Mouse (Mus musculus): ENCODE results near the gene Sirpa. TPM values are rescaled to one million over a fixed set of nuclear protein-coding genes. Genes with fewer than 3 reads are reported as not detected.
A peak's percentile ranks its signal among the peaks of the same experiment; 100 is the strongest.

Sirpa gene
- polyA plus RNA-seq, 1 experiment from 2014 or later, result 39.8 TPM

DNA sequence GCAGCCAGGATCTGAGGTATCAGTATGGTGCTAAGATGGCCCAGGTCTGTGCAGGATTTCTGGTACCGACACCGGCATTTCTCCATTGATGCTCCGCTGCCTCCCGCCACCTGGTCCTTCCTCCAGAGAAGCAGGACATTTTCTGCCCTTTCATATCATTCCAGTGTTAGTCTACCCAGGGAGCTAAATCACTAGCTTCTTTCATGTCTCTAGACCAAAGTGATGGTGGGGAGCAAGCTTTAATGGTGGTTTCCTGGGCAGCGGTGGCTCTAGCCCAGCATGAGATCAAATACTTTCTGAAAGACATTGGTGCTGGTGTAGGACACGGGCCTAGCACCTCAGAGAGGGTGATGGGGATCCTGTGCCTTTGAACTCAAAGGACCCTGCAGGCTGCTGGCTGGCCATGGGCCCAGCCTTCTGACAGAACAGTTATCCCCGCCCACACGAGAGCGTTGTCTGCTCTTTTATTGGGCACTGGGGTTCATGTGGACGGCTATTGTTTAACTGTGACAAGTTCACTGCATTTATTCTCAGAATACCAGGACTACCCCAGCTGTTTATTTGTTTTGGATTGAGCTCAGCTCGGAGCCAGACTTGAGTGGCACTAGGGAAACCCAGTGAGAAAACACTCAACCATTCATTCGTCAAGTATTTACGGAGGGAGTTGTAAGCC lies 31.7 kb downstream of the Sirpa start:
- H3K9ac ChIP-seq (replicated peaks; ENCODE audit: low read depth, low read length), result no peak overlapping the region
- H3K4me1 ChIP-seq (ENCODE audit: control insufficient read depth, insufficient read depth, low read length), result no peaks in the 10 kb centered on the region; the same call in 1 of the 2 replicates
- no peak overlapping the region for H3K4me3 ChIP-seq (ENCODE audit: low read depth, low read length)
- 44% methylated on average over 13 of the region's 13 CpGs for WGBS
- no peaks in the 10 kb centered on the region for H3K9me3 ChIP-seq (ENCODE audit: control insufficient read depth, low read length)
- H3K36me3 ChIP-seq (ENCODE audit: control insufficient read depth, insufficient read depth, low read length), result no peaks in the 10 kb centered on the region
- ATAC-seq (ENCODE audit: low read depth), result peak; percentile 56; the same call in 1 of the 2 replicates
- H3K4me2 ChIP-seq (ENCODE audit: low read depth, low read length), result no peak overlapping the region
- 0 out of 2 replicates have a peak overlapping the region, but pooled peaks have one; percentile 48 for H3K27ac ChIP-seq (ENCODE audit: low read depth, low read length)
- no peaks in the 10 kb centered on the region for H3K27me3 ChIP-seq (ENCODE audit: control insufficient read depth, insufficient read depth, low read length)

DNA sequence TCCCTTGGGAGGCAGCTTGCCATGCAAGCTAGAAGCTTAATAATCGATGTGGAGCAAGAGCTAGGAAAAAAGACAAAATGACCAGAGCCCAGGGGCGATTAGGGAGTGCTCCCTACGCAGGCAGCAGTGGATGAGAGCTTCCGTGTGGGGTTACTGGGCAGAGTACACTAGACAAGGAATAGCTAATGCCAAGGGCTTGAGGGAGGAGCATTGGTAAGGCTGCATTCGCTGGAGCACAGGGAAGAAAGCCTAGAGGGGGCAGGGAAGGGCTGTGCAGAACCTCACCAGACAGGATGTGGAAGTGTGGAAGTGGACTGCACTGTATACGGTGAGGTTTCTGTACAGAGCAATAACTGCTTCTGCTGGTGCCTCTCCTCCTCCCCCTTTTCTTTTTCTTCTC lies 32.3 kb downstream of the Sirpa start:
- Histone ChIP-seq H3K27me3 (ENCODE audit: control insufficient read depth, insufficient read depth, low read length) (no peaks in the 10 kb centered on the region), H3K9me3 (ENCODE audit: control insufficient read depth, low read length) (no peaks in the 10 kb centered on the region), H3K27ac (ENCODE audit: low read depth, low read length) (0 out of 2 replicates have a peak overlapping the region, but pooled peaks have one; percentile 48), H3K4me3 (ENCODE audit: low read depth, low read length) (no peak overlapping the region), H3K9ac (replicated peaks; ENCODE audit: low read depth, low read length) (no peak overlapping the region), H3K4me2 (ENCODE audit: low read depth, low read length) (no peak overlapping the region), H3K4me1 (ENCODE audit: control insufficient read depth, insufficient read depth, low read length) (no peaks in the 10 kb centered on the region; the same call in 1 of the 2 replicates), H3K36me3 (ENCODE audit: control insufficient read depth, insufficient read depth, low read length) (no peaks in the 10 kb centered on the region)
- peak; percentile 32; the same call in 1 of the 2 replicates for ATAC-seq (ENCODE audit: low read depth)
- WGBS, result 57% methylated on average over 6 of the region's 6 CpGs

DNA sequence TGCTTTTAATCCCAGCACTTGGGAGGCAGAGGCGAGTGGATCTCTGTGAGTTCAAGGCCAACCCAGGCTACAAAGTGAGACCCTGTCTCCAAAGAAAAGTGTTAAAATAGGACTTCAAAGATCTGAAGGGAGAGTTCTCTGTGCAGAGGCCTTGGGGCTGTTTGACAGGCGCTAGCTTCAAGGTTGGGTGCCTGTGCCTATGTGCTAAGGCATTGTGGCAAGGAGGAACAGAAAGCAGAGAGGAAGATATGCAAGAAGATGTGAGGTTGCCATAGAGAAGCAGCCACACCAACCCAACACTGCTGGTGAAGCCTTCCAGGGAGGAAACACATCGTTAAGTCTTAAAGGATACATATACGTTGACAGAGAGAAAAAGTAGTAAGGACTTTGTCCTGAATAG lies 33.2 kb downstream of the Sirpa start:
- Histone ChIP-seq H3K9me3 (ENCODE audit: control insufficient read depth, low read length) (no peaks in the 10 kb centered on the region), H3K27ac (ENCODE audit: low read depth, low read length) (no peak overlapping the region), H3K4me3 (ENCODE audit: low read depth, low read length) (no peak overlapping the region), H3K4me2 (ENCODE audit: low read depth, low read length) (no peak overlapping the region), H3K27me3 (ENCODE audit: control insufficient read depth, insufficient read depth, low read length) (no peaks in the 10 kb centered on the region), H3K9ac (replicated peaks; ENCODE audit: low read depth, low read length) (no peak overlapping the region), H3K4me1 (ENCODE audit: control insufficient read depth, insufficient read depth, low read length) (no peaks in the 10 kb centered on the region; the same call in 1 of the 2 replicates), H3K36me3 (ENCODE audit: control insufficient read depth, insufficient read depth, low read length) (no peaks in the 10 kb centered on the region)
- WGBS, result 92% methylated on average over 4 of the region's 4 CpGs
- no peak for ATAC-seq (ENCODE audit: low read depth)

DNA sequence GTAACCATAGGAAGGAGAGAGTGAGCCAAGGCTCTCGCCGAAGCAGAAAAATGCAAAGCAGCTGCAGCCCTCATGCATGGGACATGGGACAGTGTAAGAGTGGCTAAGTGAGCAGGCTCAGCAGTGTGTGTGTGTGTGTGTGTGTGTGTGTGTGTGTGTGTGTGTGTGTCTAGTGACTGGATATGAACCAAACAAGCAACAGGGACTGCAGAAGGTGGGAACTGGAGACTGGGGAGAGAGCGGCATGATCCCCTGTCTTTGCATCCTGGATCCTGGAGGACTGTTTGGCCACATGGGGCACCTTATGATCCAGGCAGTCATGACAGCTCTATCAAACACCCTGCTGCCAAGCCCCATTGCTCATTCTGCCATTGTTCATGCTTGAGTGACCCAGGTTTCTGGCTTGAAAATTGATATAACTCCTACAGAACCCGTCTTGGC lies 34.0 kb downstream of the Sirpa start:
- Histone ChIP-seq H3K9me3 (ENCODE audit: control insufficient read depth, low read length) (no peaks in the 10 kb centered on the region), H3K27me3 (ENCODE audit: control insufficient read depth, insufficient read depth, low read length) (no peaks in the 10 kb centered on the region), H3K4me2 (ENCODE audit: low read depth, low read length) (no peak overlapping the region), H3K4me3 (ENCODE audit: low read depth, low read length) (no peak overlapping the region), H3K9ac (replicated peaks; ENCODE audit: low read depth, low read length) (no peak overlapping the region), H3K27ac (ENCODE audit: low read depth, low read length) (no peak overlapping the region), H3K36me3 (ENCODE audit: control insufficient read depth, insufficient read depth, low read length) (0 out of 2 replicates have a peak, but pooled peaks cover 5% of the 10 kb centered on the region), H3K4me1 (ENCODE audit: control insufficient read depth, insufficient read depth, low read length) (no peaks in the 10 kb centered on the region; the same call in 1 of the 2 replicates)
- 85% methylated on average over 4 of the region's 4 CpGs for WGBS
- ATAC-seq (ENCODE audit: low read depth), result no peak

- H3K9me3 ChIP-seq (ENCODE audit: control insufficient read depth, low read length), result no peaks in the 10 kb centered on the region
- H3K4me2 ChIP-seq (ENCODE audit: low read depth, low read length), result no peak overlapping the region
- H3K27ac ChIP-seq (ENCODE audit: low read depth, low read length), result no peak overlapping the region
- WGBS, result 95% methylated on average over 5 of the region's 5 CpGs
- no peak for ATAC-seq (ENCODE audit: low read depth)
- no peak overlapping the region for H3K4me3 ChIP-seq (ENCODE audit: low read depth, low read length)
- H3K4me1 ChIP-seq (ENCODE audit: control insufficient read depth, insufficient read depth, low read length), result no peaks in the 10 kb centered on the region; the same call in 1 of the 2 replicates
- no peak overlapping the region for H3K9ac ChIP-seq (replicated peaks; ENCODE audit: low read depth, low read length)
- H3K27me3 ChIP-seq (ENCODE audit: control insufficient read depth, insufficient read depth, low read length), result no peaks in the 10 kb centered on the region
- H3K36me3 ChIP-seq (ENCODE audit: control insufficient read depth, insufficient read depth, low read length), result 0 out of 2 replicates have a peak, but pooled peaks cover 5% of the 10 kb centered on the region
These were observed 34.5 kb downstream of the Sirpa start for GRCm38 (mm10) chr2:129627133-129627532.

DNA sequence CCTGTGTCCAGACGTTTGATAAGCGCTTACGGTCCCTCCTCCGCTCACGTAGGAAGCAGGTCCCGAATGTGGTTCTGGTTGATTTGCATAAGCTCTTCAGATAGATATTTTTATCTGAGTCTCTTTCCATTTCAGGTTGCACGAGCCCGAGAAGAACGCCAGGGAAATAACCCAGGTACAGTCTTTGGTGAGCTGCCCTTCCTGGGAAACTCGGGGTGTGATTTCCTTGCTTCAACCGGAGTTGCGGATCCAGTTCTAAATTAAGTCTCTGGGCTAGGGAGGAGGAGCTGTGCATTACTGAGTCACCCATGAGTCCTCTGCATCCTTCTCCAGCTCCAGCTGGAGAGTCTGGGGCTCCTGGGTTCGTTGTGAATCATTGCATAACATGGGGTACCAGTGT lies 35.2 kb downstream of the Sirpa start:
- no peak for ATAC-seq (ENCODE audit: low read depth)
- Histone ChIP-seq H3K9me3 (ENCODE audit: control insufficient read depth, low read length) (no peaks in the 10 kb centered on the region), H3K27me3 (ENCODE audit: control insufficient read depth, insufficient read depth, low read length) (no peaks in the 10 kb centered on the region), H3K36me3 (ENCODE audit: control insufficient read depth, insufficient read depth, low read length) (0 out of 2 replicates have a peak, but pooled peaks cover 5% of the 10 kb centered on the region), H3K4me1 (ENCODE audit: control insufficient read depth, insufficient read depth, low read length) (no peaks in the 10 kb centered on the region; the same call in 1 of the 2 replicates), H3K4me3 (ENCODE audit: low read depth, low read length) (no peak overlapping the region), H3K9ac (replicated peaks; ENCODE audit: low read depth, low read length) (no peak overlapping the region), H3K27ac (ENCODE audit: low read depth, low read length) (no peak overlapping the region), H3K4me2 (ENCODE audit: low read depth, low read length) (no peak overlapping the region)
- 91% methylated on average over 13 of the region's 13 CpGs for WGBS

DNA sequence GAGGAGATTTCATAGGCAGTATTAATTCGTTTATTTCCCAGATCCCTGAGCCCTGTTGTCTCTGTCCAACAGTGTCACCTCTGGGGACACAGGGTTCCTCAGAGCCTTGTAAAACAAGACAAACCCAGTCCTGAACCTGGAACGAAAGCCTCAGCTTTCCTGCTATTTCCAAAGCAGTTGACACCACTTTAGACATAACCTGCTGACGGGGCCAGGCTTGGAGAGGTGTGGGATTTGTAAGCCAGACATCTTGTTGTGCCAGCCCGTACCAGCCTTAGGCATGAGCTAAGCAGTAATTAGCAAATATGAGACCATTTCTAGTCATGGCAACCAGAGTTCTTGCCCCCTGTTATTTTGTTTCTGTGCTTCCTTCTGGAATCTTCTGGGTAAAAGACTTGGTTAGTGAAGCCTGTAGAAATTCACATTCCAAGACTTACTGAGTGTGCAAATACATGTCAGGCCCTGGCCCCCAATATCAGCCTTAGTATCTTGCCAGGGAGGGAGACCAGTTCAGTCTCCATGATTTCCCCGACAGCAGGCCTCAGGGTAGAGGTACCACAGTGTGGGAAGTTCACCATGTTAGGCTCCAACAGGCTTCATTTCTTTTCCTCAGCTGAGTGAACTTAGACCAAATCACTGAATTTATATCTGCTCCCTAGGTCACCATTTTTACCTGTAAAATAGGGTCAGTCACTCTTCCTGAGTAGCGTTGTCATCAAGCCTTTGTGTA lies 36.0 kb downstream of the Sirpa start:
- no peaks in the 10 kb centered on the region for H3K9me3 ChIP-seq (ENCODE audit: control insufficient read depth, low read length)
- no peak overlapping the region for H3K4me3 ChIP-seq (ENCODE audit: low read depth, low read length)
- H3K9ac ChIP-seq (replicated peaks; ENCODE audit: low read depth, low read length), result no peak overlapping the region
- H3K36me3 ChIP-seq (ENCODE audit: control insufficient read depth, insufficient read depth, low read length), result 0 out of 2 replicates have a peak, but pooled peaks cover 5% of the 10 kb centered on the region
- ATAC-seq (ENCODE audit: low read depth), result no peak
- 95% methylated on average over 6 of the region's 6 CpGs for WGBS
- no peak overlapping the region for H3K27ac ChIP-seq (ENCODE audit: low read depth, low read length)
- H3K4me1 ChIP-seq (ENCODE audit: control insufficient read depth, insufficient read depth, low read length), result no peaks in the 10 kb centered on the region; the same call in 1 of the 2 replicates
- no peak overlapping the region for H3K4me2 ChIP-seq (ENCODE audit: low read depth, low read length)
- H3K27me3 ChIP-seq (ENCODE audit: control insufficient read depth, insufficient read depth, low read length), result no peaks in the 10 kb centered on the region

- Histone ChIP-seq H3K27me3 (ENCODE audit: control insufficient read depth, insufficient read depth, low read length) (no peaks in the 10 kb centered on the region), H3K27ac (ENCODE audit: low read depth, low read length) (no peak overlapping the region), H3K4me2 (ENCODE audit: low read depth, low read length) (no peak overlapping the region), H3K4me3 (ENCODE audit: low read depth, low read length) (no peak overlapping the region), H3K9ac (replicated peaks; ENCODE audit: low read depth, low read length) (no peak overlapping the region), H3K4me1 (ENCODE audit: control insufficient read depth, insufficient read depth, low read length) (no peaks in the 10 kb centered on the region; the same call in 1 of the 2 replicates), H3K9me3 (ENCODE audit: control insufficient read depth, low read length) (no peaks in the 10 kb centered on the region), H3K36me3 (ENCODE audit: control insufficient read depth, insufficient read depth, low read length) (0 out of 2 replicates have a peak, but pooled peaks cover 5% of the 10 kb centered on the region)
- ATAC-seq (ENCODE audit: low read depth), result no peak
- WGBS, result 95% methylated on average over 15 of the region's 15 CpGs
These were observed 37.3 kb downstream of the Sirpa start for GRCm38 (mm10) chr2:129629786-129630531.

Data from neural tube, embryonic 14.5 days (tissue).